Mouse (Mus musculus): ENCODE data around the gene Gm37240.

Gm37240 gene

GRCm38 (mm10) chr3:84944933-84945332 is 942.4 kb downstream of the Gm37240 start:
- DNase-seq (ENCODE audit: low spot score), result no peak

- DNase-seq (ENCODE audit: low spot score), result no peak
These were observed 949.7 kb downstream of the Gm37240 start for GRCm38 (mm10) chr3:84937360-84938355.

- no peak for DNase-seq (ENCODE audit: low spot score)
These were observed 950.4 kb downstream of the Gm37240 start for GRCm38 (mm10) chr3:84936956-84937355.

- DNase-seq (ENCODE audit: low spot score), result no peak
These were observed 951.1 kb downstream of the Gm37240 start for GRCm38 (mm10) chr3:84936252-84936651.

GRCm38 (mm10) chr3:84935729-84936128 is 951.6 kb downstream of the Gm37240 start:
- no peak for DNase-seq (ENCODE audit: low spot score)

- no peak for DNase-seq (ENCODE audit: low spot score)
These were observed 956.6 kb downstream of the Gm37240 start for GRCm38 (mm10) chr3:84930683-84931082.

- no peak for DNase-seq (ENCODE audit: low spot score)
These were observed 958.1 kb downstream of the Gm37240 start for GRCm38 (mm10) chr3:84929171-84929570.

GRCm38 (mm10) chr3:84927901-84928300 is 959.4 kb downstream of the Gm37240 start:
- DNase-seq (ENCODE audit: low spot score), result no peak

- DNase-seq (ENCODE audit: low spot score), result no peak
These were observed 960.0 kb downstream of the Gm37240 start for GRCm38 (mm10) chr3:84927168-84927794.

GRCm38 (mm10) chr3:84926140-84926539 is 961.2 kb downstream of the Gm37240 start:
- DNase-seq (ENCODE audit: low spot score), result no peak

- DNase-seq (ENCODE audit: low spot score), result no peak
These were observed 962.1 kb downstream of the Gm37240 start for GRCm38 (mm10) chr3:84925229-84925628.

GRCm38 (mm10) chr3:84923670-84924069 is 963.6 kb downstream of the Gm37240 start:
- DNase-seq (ENCODE audit: low spot score), result no peak

GRCm38 (mm10) chr3:84923256-84923655 is 964.1 kb downstream of the Gm37240 start:
- DNase-seq (ENCODE audit: low spot score), result no peak

GRCm38 (mm10) chr3:84921704-84922420 is 965.5 kb downstream of the Gm37240 start:
- DNase-seq (ENCODE audit: low spot score), result no peak

- no peak for DNase-seq (ENCODE audit: low spot score)
These were observed 969.2 kb downstream of the Gm37240 start for GRCm38 (mm10) chr3:84917903-84918679.

GRCm38 (mm10) chr3:84914284-84914683 is 973.0 kb downstream of the Gm37240 start:
- no peak for DNase-seq (ENCODE audit: low spot score)

GRCm38 (mm10) chr3:84906528-84906927 is 980.8 kb downstream of the Gm37240 start:
- DNase-seq (ENCODE audit: low spot score), result no peak

- DNase-seq (ENCODE audit: low spot score), result no peak
These were observed 989.4 kb downstream of the Gm37240 start for GRCm38 (mm10) chr3:84897952-84898351.

GRCm38 (mm10) chr3:84890983-84891382 is 996.3 kb downstream of the Gm37240 start:
- no peak for DNase-seq (ENCODE audit: low spot score)

GRCm38 (mm10) chr3:84889648-84890047 is 997.7 kb downstream of the Gm37240 start:
- DNase-seq (ENCODE audit: low spot score), result no peak

- DNase-seq (ENCODE audit: low spot score), result no peak
These were observed 1003.4 kb downstream of the Gm37240 start for GRCm38 (mm10) chr3:84883817-84884483.
